Comparison of ENCODE assay signal across 18 mouse cellular contexts in genomic region chr7:92795749-92796148, GRCm38 (mm10). TPM values are rescaled to one million over a fixed set of nuclear protein-coding genes. Genes with fewer than 3 reads are reported as not detected.
DNase-seq lines count a peak whose midpoint lies in the region; ATAC-seq and TF ChIP-seq lines count a peak whose summit lies in the region.
"Had no signal": no experiment of that assay in that cellular context is flagged by ENCODE, and none has a peak within 500 bp of the region (broad histone marks: within the 10 kb centered on the region; RNA-seq: fewer than 3 reads in every experiment).

No protein-coding gene starts in this region.

- H3K4me1 ChIP-seq in hindbrain, embryonic 11.5 days (replicated peaks; ENCODE audit: control insufficient read depth, insufficient read depth, low read length): no peaks in the 10 kb centered on the region
- H3K4me1 ChIP-seq in forebrain, embryonic 13.5 days: peaks cover 11% of the 10 kb centered on the region
- H3K4me1 ChIP-seq: liver, embryonic 12.5 days; lung, embryonic 15.5 days had no signal

- intact Hi-C loops in gastrocnemius, adult 2 months (cut with DNase I): loop anchor here (5.0 kb wide), 1 partner anchor 38 kb away; no protein-coding TSS in a partner anchor
- intact Hi-C loops in gastrocnemius, postnatal 36 days (cut with DNase I): no loop called here
- intact Hi-C loops in heart, postnatal 14 days (cut with DNase I): no loop called here

- no peaks in the 10 kb centered on the region for H3K9me3 ChIP-seq in hindbrain, embryonic 11.5 days (ENCODE audit: control insufficient read depth, low read length)
- no peaks in the 10 kb centered on the region for H3K9me3 ChIP-seq in forebrain, embryonic 13.5 days (replicated peaks)
- H3K9me3 ChIP-seq: liver, embryonic 12.5 days; lung, embryonic 15.5 days; neural tube, embryonic 12.5 days had no signal

- peak; percentile 97 for ATAC-seq in cerebellum, adult (ENCODE audit: insufficient number of reproducible peaks, low FRiP score, low TSS enrichment)
- no peak for ATAC-seq in hindbrain, embryonic 11.5 days (ENCODE audit: low FRiP score)
- no peak for ATAC-seq in forebrain, embryonic 13.5 days
- ATAC-seq: liver, embryonic 12.5 days had no signal

- peak overlapping the region; percentile 16; the same call in 1 of the 2 replicates for H3K27ac ChIP-seq in gastrocnemius, adult 2 months
- no peak overlapping the region for H3K27ac ChIP-seq in hindbrain, embryonic 11.5 days (ENCODE audit: low read depth, low read length)
- H3K27ac ChIP-seq in forebrain, embryonic 13.5 days: no peak overlapping the region
- H3K27ac ChIP-seq: liver, embryonic 12.5 days; lung, embryonic 15.5 days; macrophage; neural tube, embryonic 12.5 days had no signal

- no peak for TF ChIP-seq CTCF in gastrocnemius, adult 2 months (IDR thresholded peaks at IDR 0.05)

- H3K9ac ChIP-seq in hindbrain, embryonic 11.5 days (ENCODE audit: low read depth, low read length): no peak overlapping the region
- H3K9ac ChIP-seq in forebrain, embryonic 13.5 days: no peak overlapping the region
- H3K9ac ChIP-seq: liver, embryonic 12.5 days; lung, embryonic 15.5 days; neural tube, embryonic 12.5 days had no signal

- H3K4me3 ChIP-seq in gastrocnemius, adult 2 months: no peak overlapping the region
- no peak overlapping the region for H3K4me3 ChIP-seq in hindbrain, embryonic 11.5 days (ENCODE audit: low read depth, low read length)
- no peak overlapping the region for H3K4me3 ChIP-seq in forebrain, embryonic 13.5 days
- H3K4me3 ChIP-seq: liver, embryonic 12.5 days; lung, embryonic 15.5 days; neural tube, embryonic 12.5 days had no signal

- no peak for DNase-seq in gastrocnemius, adult 2 months
- DNase-seq in gastrocnemius, postnatal 36 days: no peak
- peak; percentile 55 for DNase-seq in 3T3-L1 (ENCODE audit: low read depth, low spot score)
- peak; percentile 74 to 81 for DNase-seq in cerebellum, postnatal 10 days
- DNase-seq in hindbrain, embryonic 11.5 days (ENCODE audit: low spot score): no peak
- no peak for DNase-seq in heart, postnatal 14 days
- DNase-seq: gastrocnemius, postnatal 25 days; kidney, adult 2 months; thymus, postnatal 36 days had no signal

- 86% methylated on average over 5 of the region's 5 CpGs for WGBS in hindbrain, embryonic 11.5 days
- WGBS in forebrain, embryonic 13.5 days: 84% methylated on average over 5 of the region's 5 CpGs

- no peaks in the 10 kb centered on the region for H3K27me3 ChIP-seq in hindbrain, embryonic 11.5 days (ENCODE audit: control insufficient read depth, insufficient read depth, low read length)
- no peaks in the 10 kb centered on the region for H3K27me3 ChIP-seq in forebrain, embryonic 13.5 days
- H3K27me3 ChIP-seq: liver, embryonic 12.5 days; lung, embryonic 15.5 days; neural tube, embryonic 12.5 days had no signal

- H3K36me3 ChIP-seq in hindbrain, embryonic 11.5 days (ENCODE audit: control insufficient read depth, insufficient read depth, low read length): no peaks in the 10 kb centered on the region
- no peaks in the 10 kb centered on the region for H3K36me3 ChIP-seq in forebrain, embryonic 13.5 days (ENCODE audit: poor library complexity, severe bottlenecking)
- H3K36me3 ChIP-seq: liver, embryonic 12.5 days; lung, embryonic 15.5 days; neural tube, embryonic 12.5 days had no signal

- H3K4me2 ChIP-seq in hindbrain, embryonic 11.5 days (replicated peaks; ENCODE audit: low read depth, low read length): no peak overlapping the region
- no peak overlapping the region for H3K4me2 ChIP-seq in forebrain, embryonic 13.5 days
- H3K4me2 ChIP-seq: heart, embryonic 11.5 days; liver, embryonic 12.5 days; lung, embryonic 15.5 days; midbrain, embryonic 11.5 days; neural tube, embryonic 12.5 days had no signal

RNA-seq across cellular contexts. Expression of gene Rab30, which starts 54.3 kb away (rescaled TPM):
- 1 to 10 TPM; 6.5 to 7.7 TPM for total RNA-seq in gastrocnemius, adult 2 months (2021)
- 1 to 10 TPM; 5.7 to 6.6 TPM for total RNA-seq in gastrocnemius, postnatal 36 days (2021)
- 24.0 and 24.5 TPM in 2 replicates for polyA plus RNA-seq in hindbrain, embryonic 11.5 days (2014; fragmentation: Nextera tagmentation; extraction: Ambion mirVana)
- total RNA-seq in heart, postnatal 14 days (2021): 10 to 100 TPM; 13.5 to 17.1 TPM
- 19.8 and 21.4 TPM in 2 replicates for polyA plus RNA-seq in forebrain, embryonic 13.5 days (2015; fragmentation: Nextera tagmentation; extraction: Ambion mirVana)
- total RNA-seq: hematopoietic stem cell, adult 5-6 weeks had no signal

Comparison
In these comparisons a context has a peak if more than half of its experiments do, and no peak if none do; other contexts are left out.
1. DNase-seq: peak in 3T3-L1 (single experiment) and cerebellum, postnatal 10 days (2 of 2); none in gastrocnemius, adult 2 months (single experiment), gastrocnemius, postnatal 36 days (0 of 2), hindbrain, embryonic 11.5 days (single experiment) and heart, postnatal 14 days (0 of 2).